Mouse (Mus musculus) stomach, postnatal 0 days (tissue): Measurements from ENCODE around the gene Mgat4e. TPM values are rescaled to one million over a fixed set of nuclear protein-coding genes. Genes with fewer than 3 reads are reported as not detected.

Source experiments
- ATAC-seq: fragments of 200-750 bp; cut with Nextera tagmentation; 2 replicates; pipeline ENCODE4 v1.8.0; 2017; ENCODE audit not compliant: low FRiP score, low TSS enrichment
- DNase-seq: peaks from one replicate; pipeline ENCODE4 v3.0.0-alpha.2; 2016; ENCODE audit warnings: low spot score
- H3K27ac ChIP-seq: fragments of 300-500 bp; sonication (generic); replicated peaks from 2 replicates; pipeline ENCODE4 v1.5.1; 2014; ENCODE audit warnings: mild to moderate bottlenecking, control low read depth
- H3K27me3 ChIP-seq: fragments of 300-500 bp; sonication (generic); 2 replicates; pipeline ENCODE4 v1.6.1; 2014; ENCODE audit warnings: low read length; ENCODE audit not compliant: control insufficient read depth, insufficient read depth
- H3K36me3 ChIP-seq: fragments of 300-500 bp; sonication (generic); 2 replicates; pipeline ENCODE4 v1.6.1; 2014; ENCODE audit warnings: low read length, mixed read lengths; ENCODE audit not compliant: control insufficient read depth, insufficient read depth
- H3K4me1 ChIP-seq: fragments of 300-500 bp; sonication (generic); replicated peaks from 2 replicates; pipeline ENCODE4 v1.6.1; 2014; ENCODE audit warnings: antibody characterized with exemption; ENCODE audit not compliant: control insufficient read depth, insufficient read depth
- H3K4me2 ChIP-seq: fragments of 300-500 bp; sonication (generic); replicated peaks from 2 replicates; pipeline ENCODE4 v1.6.1; 2014; ENCODE audit warnings: low read depth, mild to moderate bottlenecking, control low read depth, moderate library complexity
- H3K4me3 ChIP-seq: fragments of 300-500 bp; sonication (generic); 2 replicates; pipeline ENCODE4 v1.5.1; 2014; ENCODE audit warnings: low read depth, low read length, control low read depth
- H3K9ac ChIP-seq: fragments of 300-500 bp; sonication (generic); 2 replicates; pipeline ENCODE4 v1.6.1; 2014; ENCODE audit warnings: mild to moderate bottlenecking, low read length, control low read depth, mixed read lengths
- H3K9me3 ChIP-seq: fragments of 300-500 bp; sonication (generic); 2 replicates; pipeline ENCODE4 v1.6.1; 2016; ENCODE audit warnings: low read length; ENCODE audit not compliant: control insufficient read depth
- CTCF ChIP-seq: IDR thresholded peaks from 2 replicates; pipeline ENCODE4 v1.5.1; 2016; ENCODE audit warnings: antibody characterized with exemption, low read depth, mild to moderate bottlenecking, moderate library complexity
- EP300 ChIP-seq: optimal IDR thresholded peaks from 2 replicates; pipeline ENCODE3; 2016; ENCODE audit warnings: antibody characterized with exemption
- WGBS: fragments of 180-500 bp; shearing (Covaris S2); extraction: QIAGEN DNeasy Blood & Tissue Kit; methylation state at CpG from one replicate; pipeline ENCODE4 v1.1.7; 2014; 5-methylcytosine and 5-hydroxymethylcytosine counted together
- polyA plus RNA-seq: library from polyadenylated mRNA; unstranded; fragments of >200 nt; fragmentation: Nextera tagmentation; extraction: Ambion mirVana; gene quantifications from 2 replicates; pipeline ENCODE4 v1.2.1, GENCODE M21; 2015

The Mgat4e gene
- polyA plus RNA-seq, result not detected in 2 replicates

DNA sequence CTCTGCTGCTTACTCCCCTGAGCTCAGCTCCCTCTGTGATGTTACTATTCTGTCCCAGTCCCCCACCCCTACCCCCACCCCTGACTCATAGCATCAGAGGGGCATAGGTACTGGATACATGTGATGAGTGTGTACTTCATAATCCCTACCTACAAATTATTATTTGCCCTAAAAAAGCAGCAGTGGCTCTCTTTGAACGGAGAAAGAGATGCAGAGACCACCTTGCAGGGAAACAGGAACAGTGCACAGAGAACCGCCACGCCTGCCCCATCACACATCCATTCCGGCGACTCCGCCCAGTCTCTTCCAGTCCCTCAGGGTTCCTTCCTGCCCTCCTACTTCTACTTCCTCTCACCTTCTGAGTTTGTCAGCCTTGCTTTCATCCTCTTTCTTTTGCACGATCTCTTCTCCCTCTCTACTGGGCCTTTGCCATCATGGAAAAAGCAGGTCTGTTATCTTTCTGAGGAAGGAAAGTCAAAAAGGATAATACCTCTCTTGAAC is at the start of gene Mgat4e:
Gene Mgat4e, minus strand, starts transcription at position 51 of the 501 bp plus-strand sequence.
- no peak for DNase-seq
- 59% methylated on average over 7 of the region's 7 CpGs for WGBS

DNA sequence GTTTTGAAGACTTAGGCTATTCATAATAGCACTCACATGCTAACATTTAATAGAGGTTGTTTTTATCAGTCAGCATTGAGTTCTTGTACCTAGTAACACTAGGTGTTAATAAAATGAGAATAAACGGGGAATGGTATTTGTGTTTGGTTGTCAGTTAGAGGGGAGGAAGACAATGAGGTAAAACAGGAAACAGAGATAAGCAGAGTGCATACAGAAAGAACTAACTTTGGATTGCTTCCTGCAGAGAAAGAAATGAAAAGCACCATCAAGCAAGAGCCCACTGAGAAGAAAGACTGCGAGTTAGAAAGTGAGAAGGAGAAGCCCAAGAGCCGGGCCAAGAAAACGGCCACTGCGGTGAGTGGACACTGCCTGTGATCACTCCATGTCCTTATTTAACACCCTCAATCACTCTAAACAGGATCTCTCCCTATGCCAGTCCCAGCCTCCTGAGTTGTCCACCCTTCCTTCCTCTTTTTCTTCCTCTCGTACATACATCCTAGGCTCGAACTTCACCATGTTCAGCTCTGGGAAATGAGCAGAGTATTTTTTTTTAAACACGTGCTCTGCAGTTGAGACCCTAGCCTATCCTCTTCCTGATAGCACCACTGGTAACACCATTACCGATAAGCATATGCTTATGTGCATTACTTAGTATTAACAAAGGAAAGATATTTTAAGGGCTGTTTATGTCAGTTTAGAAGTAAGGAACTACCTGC is 48.0 kb upstream of the Mgat4e start:
- ATAC-seq, result no peak
- Histone ChIP-seq H3K27ac (no peak overlapping the region), H3K4me3 (no peak overlapping the region), H3K9ac (no peak overlapping the region), H3K4me1 (no peaks in the 10 kb centered on the region), H3K4me2 (no peak overlapping the region), H3K9me3 (no peaks in the 10 kb centered on the region), H3K27me3 (no peaks in the 10 kb centered on the region), H3K36me3 (peaks cover 28% of the 10 kb centered on the region)
- WGBS, result 81% methylated on average over 9 of the region's 9 CpGs
- TF ChIP-seq EP300 (no peak), CTCF (no peak)
- DNase-seq, result no peak

More for the DNA sequence above, at the start of gene Mgat4e:
- ATAC-seq, result no peak
- Histone ChIP-seq H3K36me3 (no peaks in the 10 kb centered on the region), H3K27me3 (no peaks in the 10 kb centered on the region), H3K4me1 (no peaks in the 10 kb centered on the region), H3K4me2 (no peak within 1 kb of the TSS), H3K9ac (no peak within 1 kb of the TSS), H3K27ac (no peak within 1 kb of the TSS), H3K4me3 (no peak within 1 kb of the TSS), H3K9me3 (no peaks in the 10 kb centered on the region)
- no peak for TF ChIP-seq EP300

DNA sequence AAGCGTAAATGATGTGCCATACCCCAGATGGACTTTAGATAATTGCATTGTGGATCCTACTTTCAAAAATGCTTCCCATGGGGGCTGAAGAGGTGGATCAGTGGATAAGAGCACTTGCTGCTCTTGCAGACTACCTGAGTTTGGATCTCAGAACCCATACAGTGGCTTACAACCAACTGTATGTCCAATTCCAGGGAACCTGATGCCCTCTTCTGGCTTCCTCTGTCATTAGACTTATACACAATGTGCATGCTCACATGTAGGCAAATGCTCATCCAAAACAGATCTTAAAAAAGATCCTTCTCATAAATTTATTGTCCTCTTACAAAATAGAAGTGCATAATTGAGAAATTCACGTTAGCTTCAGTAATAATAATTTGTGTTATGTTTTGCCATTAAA is 42.3 kb upstream of the Mgat4e start:
- Histone ChIP-seq H3K9ac (no peak overlapping the region), H3K9me3 (no peaks in the 10 kb centered on the region), H3K36me3 (peaks cover 13% of the 10 kb centered on the region), H3K4me3 (no peak overlapping the region), H3K27ac (no peak overlapping the region), H3K27me3 (no peaks in the 10 kb centered on the region), H3K4me2 (no peak overlapping the region), H3K4me1 (no peaks in the 10 kb centered on the region)
- DNase-seq, result no peak
- TF ChIP-seq EP300, result no peak
- peak; percentile 56 for TF ChIP-seq CTCF
- no peak for ATAC-seq
- 88% methylated on average over 2 of the region's 2 CpGs for WGBS

DNA sequence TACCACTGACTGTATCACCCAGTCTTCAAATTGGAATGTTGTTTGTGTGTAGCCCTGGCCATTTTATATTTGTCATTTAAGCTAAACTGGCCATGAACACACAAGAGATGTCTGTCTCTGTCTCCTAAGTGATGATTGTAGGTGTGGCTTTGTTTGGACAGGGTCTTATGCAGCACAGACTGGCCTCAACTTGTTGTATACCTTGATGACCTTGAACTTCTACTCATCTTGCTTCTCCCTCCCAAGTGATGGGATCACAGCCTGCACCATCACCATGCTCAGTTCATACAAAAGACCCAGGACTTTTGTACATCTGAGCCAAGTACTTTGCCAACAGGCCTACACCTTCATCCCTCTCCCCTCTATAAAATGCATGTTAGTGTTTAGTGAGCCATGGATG is 40.2 kb upstream of the Mgat4e start:
- TF ChIP-seq EP300, result no peak
- TF ChIP-seq CTCF, result no peak
- Histone ChIP-seq H3K9me3 (no peaks in the 10 kb centered on the region), H3K4me3 (no peak overlapping the region), H3K4me2 (no peak overlapping the region), H3K9ac (no peak overlapping the region), H3K4me1 (no peaks in the 10 kb centered on the region), H3K36me3 (peaks cover 9% of the 10 kb centered on the region), H3K27me3 (no peaks in the 10 kb centered on the region), H3K27ac (no peak overlapping the region)
- no peak for DNase-seq
- no peak for ATAC-seq

DNA sequence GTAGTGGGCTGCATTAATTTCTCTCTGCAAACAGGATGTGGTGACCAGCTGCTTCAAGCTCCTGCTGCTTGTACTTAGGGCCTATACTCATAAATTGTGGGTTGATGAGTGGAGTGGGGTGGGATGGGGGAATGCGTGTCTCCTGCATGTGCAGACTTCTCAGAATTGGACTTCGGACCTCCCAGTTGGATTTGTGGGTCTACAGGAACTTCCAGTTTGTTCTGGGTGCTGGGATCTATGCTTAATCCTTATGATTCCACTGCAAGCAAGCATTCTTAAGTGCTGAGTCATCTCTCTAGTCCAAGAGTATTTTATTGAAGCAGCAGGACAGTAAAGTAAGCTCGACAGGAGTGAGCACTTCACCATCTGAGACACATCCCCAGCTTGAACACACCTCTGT is 34.1 kb upstream of the Mgat4e start:
- H3K27ac ChIP-seq, result no peak overlapping the region; the same call in 1 of the 2 replicates
- H3K36me3 ChIP-seq, result no peaks in the 10 kb centered on the region
- TF ChIP-seq EP300 (no peak), CTCF (no peak)
- no peak overlapping the region for H3K4me3 ChIP-seq
- H3K9ac ChIP-seq, result no peak overlapping the region
- no peak overlapping the region; the same call in 1 of the 2 replicates for H3K4me2 ChIP-seq
- 32% methylated on average over 3 of the region's 3 CpGs for WGBS
- no peaks in the 10 kb centered on the region for H3K27me3 ChIP-seq
- 0 out of 2 replicates have a peak, but pooled peaks cover 2% of the 10 kb centered on the region for H3K4me1 ChIP-seq
- no peaks in the 10 kb centered on the region for H3K9me3 ChIP-seq
- ATAC-seq (peak; percentile 64), DNase-seq (peak; percentile 36)

DNA sequence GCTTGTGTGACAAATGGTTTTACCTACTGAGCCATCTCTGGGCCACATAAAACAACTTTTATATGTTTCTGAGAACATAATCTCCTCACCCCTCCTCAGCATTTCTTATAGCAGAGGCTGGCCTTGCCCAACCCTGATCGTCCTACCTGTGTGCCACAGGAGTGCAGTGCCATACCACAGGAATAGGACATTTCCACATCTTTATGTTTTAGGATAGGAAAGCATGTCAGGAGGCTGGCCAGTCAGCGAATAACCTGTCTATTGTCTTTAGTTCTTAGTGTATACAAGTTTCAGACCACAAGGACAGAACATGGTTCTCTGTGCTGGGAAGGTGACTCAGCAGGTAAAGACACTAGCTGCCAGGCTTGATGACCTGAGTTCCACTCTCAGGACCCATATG is 31.3 kb upstream of the Mgat4e start:
- TF ChIP-seq CTCF (no peak), EP300 (no peak)
- ATAC-seq, result no peak
- no peak overlapping the region for H3K4me3 ChIP-seq

More for the DNA sequence above, 31.3 kb upstream of the Mgat4e start:
- no peaks in the 10 kb centered on the region for H3K36me3 ChIP-seq
- H3K9ac ChIP-seq, result no peak overlapping the region
- WGBS, result 71% methylated on average over 2 of the region's 2 CpGs
- 0 out of 2 replicates have a peak, but pooled peaks cover 2% of the 10 kb centered on the region for H3K4me1 ChIP-seq
- H3K27ac ChIP-seq, result no peak overlapping the region
- H3K4me2 ChIP-seq, result no peak overlapping the region
- H3K9me3 ChIP-seq, result no peaks in the 10 kb centered on the region
- no peak for DNase-seq
- H3K27me3 ChIP-seq, result no peaks in the 10 kb centered on the region
